Mouse (Mus musculus): ENCODE measurements around the gene Gm10840.

Gm10840 gene

DNA sequence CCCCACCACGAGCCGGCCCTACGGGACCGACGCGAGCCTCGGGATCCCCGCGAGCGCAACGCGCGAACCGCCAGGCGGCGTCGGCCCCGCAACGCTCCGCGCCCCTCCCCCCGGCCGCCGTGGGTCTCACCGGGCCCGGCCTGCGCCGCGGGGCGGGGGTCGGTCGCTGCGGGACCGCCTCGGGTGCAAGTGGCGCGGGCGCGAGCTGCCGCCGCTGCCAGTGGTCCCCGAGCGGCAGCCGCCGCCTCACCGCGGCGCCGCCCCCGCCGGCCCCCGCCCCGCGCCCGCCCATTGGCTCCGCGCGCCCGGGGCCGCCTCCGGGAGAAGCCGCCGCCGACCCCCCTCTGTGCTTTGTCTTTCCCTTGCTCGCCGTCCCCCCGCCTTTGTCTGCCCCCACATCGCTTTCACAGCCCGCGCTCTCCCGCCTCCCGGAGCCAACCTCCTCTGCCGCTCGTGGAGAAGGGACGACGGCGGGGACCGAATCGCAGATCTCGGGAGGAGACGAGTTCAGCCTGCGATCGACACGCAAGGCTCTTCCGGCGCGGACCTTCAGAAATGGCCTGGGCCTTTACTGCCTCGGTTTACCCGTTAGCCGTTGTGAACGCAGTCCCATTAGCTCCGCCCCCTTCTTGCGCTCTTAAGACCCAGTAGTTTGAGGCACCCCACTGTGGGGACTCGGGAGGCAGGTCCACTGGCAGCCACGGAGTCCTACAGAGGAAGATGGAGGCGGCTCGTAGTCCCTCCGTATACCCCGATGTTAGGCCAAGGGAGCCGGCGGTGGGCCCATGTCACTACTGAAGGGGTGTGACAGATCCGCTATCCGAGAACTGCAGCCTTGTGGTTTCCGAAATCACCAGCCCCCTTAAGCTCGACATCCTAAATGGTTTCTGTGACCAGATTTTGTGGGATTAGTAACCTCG, 469 bp upstream of the Gm10840 start:
- DNase-seq (ENCODE audit: low read depth) = no peak

DNA sequence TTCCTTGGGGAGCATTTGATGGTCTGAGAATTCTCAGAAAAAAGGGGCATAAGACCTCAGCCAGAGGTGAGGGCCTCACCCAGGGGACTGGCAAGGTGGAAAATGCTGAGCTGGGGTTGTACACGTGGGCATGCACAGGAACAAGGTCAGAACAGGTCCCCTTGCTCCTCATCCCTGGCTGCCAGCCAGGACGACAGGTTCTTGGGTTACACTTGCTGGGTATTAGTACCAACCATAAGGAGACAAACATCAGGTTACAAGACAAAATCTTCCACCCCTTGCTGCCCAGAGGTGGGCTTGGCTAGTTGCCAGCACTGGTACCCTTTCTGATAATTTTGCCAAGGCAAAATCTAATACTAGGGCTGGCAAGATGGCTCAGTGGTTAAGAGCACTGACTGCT, 1.6 kb downstream of the Gm10840 start:
- DNase-seq (ENCODE audit: low read depth) = no peak

DNA sequence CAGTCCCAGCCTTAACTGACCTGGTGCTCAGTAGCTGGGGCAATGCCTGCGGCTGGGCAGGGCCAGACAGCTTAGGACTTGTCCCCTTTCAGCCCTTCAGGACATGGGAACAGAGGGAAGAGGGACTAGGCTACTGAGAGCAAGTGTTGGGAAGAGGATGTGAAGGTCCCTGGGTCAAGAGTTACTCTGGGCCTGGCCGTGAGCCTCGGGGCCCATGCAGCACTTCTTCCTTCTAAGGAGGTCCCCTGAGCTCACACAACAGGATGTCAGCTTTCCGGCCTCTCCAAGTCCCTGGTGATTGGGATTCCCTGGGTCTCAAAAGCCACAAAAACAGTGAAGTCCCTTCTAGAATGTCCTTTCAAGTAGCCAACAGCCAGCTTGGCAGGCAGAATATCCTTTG, 2.9 kb downstream of the Gm10840 start:
- no peak for DNase-seq (ENCODE audit: low read depth)

DNA sequence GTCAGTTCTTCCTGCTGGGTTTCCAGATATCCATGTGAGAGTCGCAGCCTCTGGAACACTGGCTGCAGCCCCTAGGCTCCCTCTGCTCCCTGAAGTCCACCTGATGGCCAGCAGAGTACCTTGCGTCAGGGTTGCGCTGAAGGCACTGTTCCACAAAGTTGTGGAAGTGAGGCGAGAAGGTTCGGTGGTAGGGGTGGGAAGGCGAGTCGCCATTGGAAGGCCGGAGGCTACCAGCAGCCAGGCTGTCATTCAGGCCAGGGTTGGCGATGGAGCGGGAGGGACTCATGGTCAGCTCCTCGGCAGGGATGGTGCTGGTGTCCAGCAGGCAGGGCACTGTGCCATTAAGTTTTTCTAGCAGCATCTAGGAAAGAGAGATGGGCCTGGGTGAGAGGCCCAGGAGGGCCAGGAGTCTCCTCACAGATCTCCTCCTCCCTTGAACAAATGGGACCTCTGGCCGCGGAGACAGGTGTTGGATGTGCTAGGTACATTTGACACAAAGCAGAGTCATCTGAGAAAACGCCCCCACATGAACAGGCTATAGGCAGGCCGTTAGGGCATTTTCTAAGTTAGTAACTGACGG, 4.0 kb downstream of the Gm10840 start:
- DNase-seq (ENCODE audit: low read depth) = no peak

DNA sequence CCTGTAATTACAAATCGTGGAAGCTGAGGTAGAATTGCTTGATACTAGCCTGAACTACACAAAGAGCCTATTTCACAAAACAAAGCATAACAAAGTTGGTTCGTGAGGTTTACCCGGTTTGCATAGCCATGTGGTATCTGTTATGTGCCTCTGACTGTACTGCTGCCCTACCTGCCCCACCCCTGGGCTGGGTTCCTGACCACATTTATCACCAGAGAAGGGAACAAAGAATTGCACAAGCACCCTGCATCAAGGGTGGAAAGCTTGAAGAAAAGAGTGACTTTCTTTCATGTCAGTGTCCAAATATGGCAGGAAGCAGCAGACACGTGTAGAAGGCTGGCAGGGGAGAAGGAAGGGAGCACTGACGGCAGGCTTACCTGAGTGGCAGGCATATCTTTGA, 6.8 kb downstream of the Gm10840 start:
- DNase-seq (ENCODE audit: low read depth) = no peak

DNA sequence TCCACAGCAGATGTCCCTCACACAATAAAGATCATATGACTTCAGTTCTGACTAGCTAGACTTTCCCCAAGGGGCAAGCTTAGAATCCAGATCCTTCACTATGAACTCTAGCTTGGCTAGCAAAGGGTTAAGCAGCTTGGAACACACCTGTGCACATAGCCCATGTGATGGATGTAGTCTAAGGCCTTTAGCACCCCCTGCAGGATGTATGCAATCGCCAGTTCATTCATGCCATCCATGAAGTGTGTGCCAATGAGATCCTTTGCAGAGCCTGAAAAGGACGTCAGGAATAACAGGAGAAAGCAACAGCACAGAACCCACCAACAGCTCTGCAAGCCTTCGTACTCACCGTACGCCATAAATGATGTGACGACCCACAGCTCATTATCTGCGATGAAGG, 10.2 kb downstream of the Gm10840 start:
- DNase-seq (ENCODE audit: low read depth) = no peak

DNA sequence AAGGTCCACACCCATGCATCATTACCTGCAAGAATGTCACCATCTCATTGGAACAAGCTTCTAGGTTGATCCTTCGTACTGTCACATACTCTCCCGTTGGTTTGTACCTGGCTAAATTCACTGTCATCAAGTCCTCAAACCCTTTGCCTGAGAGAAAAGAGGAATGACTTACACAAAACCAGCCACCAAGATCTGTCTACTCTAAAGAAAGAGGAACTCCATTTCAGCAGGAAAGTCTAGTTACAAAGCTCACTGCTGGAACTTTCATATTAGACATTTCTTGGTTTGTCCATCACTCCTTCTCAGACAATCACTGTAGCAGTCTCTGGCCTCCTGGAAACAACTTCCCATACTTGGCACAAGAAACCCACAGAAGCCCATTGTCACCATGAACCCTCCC, 12.6 kb downstream of the Gm10840 start:
- no peak for DNase-seq (ENCODE audit: low read depth)

DNA sequence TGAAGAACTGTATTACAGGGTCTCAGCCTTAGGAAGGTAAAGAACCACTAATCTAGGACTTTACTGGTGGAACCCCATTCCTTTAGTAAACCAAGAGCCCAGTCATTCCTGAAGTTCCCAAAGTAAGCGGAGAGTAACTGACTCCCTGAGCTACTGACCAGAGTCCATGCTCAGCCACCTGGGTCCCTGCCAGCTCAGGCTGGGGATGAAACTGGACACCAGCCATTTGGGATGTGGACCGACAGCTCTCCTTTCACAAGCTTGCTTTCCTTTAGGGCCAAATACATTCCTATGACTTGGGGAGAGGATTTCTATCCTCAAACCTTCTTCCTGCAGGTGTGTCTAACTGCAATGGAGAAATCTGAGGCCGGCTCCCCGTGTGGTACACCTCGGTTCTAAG, 13.7 kb downstream of the Gm10840 start:
- DNase-seq (ENCODE audit: low read depth) = no peak

DNA sequence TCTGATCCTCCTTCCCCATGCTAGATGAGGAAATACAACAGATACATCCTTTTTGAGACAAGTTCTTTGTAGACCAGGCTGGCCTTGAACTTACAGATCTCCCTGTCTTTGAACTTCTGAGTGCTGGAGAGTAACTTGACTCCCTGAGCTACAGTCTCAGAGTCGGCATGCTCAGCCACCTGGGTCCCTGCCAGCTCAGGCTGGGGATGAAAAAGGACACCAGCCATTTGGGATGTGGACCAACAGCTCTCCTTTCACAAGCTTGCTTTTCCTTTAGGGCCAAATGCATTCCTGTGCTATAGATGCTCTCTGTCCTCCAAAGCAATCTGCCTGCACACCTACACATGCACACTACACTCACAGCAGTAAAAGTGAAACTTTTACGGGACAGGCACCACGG, 14.4 kb downstream of the Gm10840 start:
- DNase-seq (ENCODE audit: low read depth) = no peak

DNA sequence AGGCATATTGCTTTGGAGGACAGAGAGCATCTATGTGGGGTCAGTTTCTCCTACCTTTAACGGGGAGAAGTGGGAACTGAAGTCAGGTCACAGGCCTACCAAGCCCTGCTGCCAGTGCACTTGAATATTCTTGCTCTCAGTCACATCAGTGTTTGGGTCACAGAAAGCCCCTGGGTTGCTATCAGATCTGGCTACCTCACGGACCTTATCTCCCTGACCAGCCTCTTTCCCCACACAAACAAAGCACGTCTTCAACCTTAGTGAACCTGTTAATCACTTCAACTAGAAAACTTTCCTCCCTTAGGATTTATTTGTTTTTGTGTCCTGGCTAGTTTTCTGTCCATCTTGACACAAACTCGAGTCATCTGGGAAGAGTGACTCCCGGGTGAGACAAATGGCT, 15.7 kb downstream of the Gm10840 start:
- no peak for DNase-seq (ENCODE audit: low read depth)

DNA sequence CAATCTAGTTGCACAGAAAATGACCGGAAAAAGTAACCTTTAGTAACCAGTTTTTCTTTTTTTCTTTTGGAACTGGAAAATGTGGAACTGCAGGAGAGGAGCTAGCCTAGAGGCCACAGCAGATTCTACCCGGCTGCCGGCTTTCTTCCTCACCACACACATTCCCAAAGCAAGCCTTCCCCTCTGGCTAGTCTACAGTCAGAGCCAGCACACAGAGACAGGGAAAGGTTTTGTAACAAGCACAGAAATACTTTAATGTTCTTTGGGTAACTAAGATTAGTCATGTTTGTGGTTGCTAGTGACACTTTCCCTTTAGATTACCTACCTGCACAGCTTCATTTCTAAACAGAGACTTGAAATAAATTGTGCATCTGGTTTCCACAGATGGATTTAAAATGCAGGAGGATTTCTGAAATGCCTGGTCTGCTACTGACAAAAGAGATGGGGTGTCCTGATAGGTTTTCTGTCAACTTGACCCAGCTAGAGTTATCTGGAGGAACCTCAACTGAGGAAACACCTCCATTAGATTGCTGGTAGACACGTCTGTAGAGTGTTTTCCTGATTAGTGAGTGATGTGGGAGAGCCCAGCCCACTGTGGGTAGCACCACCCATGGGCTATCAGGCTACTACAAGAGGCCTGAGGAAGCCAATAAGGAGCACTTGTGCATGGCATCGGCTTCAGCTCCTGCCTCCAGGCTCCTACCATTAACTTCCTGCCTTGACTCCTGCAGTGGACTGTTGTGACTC, 17.6 kb downstream of the Gm10840 start:
- no peak for DNase-seq (ENCODE audit: low read depth)

DNA sequence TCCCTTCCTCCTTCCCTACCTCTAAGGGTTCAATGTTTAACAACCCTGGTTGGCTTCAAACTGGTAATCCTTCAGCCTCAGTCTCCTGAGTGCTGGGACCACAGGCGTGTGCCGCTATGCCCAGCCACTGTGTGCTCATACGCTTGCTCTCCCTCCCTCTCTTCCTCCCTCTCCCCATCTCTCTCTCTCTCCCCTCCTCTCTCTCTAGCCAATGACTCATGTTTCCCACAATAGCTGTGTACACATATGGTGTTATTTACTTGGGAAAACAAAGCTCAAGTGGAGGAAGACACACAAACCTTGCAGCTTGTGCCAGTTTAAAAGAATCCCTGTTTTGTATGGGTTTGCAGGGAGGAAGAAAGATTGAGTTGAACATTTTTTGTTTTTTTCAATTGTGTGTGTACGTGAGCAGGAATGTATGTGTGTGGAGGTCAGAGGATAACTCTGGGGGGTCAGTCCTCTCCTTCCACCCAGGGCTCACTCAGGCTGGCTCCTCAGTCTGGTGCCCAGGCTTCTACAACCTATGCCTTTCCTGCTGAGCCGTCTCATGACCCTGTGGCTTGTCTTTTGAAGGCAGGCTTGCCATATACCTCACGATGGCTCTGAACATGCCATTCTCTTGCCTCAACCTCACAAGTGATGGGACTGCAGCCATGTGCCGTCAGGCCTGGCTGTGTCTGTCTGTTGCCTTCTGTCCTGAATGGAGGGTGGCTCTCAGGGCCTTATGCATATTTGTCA, 19.2 kb downstream of the Gm10840 start:
- no peak for DNase-seq (ENCODE audit: low read depth)

DNA sequence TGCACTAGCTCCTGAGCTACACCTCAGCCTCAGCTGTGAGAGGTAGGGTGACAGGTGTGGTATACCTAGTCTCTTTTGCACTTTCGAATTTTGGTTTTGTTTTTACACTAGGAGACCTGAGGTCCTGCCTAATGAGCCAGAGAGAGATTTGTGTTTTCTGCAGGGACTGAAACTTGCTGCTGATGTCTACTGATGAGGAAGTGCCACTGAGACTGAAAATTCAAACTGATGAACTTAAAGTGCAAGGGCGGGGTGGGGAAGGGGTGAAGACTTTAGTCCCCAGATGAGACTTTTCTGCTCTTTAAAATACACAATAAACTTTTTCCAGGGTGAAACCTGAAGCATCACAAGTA, 19.8 kb downstream of the Gm10840 start:
- no peak for DNase-seq (ENCODE audit: low read depth)

DNA sequence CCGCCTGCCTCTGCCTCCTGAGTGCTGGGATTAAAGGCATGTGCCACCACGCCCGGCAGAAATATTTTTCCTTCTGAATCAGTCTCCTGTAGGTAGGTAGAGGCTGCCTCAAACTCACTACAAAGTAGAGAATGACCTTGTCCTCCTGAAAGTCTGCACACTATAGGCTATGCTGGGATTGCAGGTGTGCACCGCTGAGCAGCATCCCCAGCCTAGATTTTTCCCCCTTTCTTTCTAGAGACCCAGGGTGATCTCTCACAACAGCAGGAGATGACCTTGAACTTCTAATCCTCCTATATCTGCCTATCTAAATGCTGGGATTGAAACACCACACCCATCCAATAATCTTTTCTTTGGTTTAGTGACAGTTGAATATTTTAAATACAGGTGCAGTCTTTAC, 26.7 kb downstream of the Gm10840 start:
- no peak for DNase-seq (ENCODE audit: low read depth)

DNA sequence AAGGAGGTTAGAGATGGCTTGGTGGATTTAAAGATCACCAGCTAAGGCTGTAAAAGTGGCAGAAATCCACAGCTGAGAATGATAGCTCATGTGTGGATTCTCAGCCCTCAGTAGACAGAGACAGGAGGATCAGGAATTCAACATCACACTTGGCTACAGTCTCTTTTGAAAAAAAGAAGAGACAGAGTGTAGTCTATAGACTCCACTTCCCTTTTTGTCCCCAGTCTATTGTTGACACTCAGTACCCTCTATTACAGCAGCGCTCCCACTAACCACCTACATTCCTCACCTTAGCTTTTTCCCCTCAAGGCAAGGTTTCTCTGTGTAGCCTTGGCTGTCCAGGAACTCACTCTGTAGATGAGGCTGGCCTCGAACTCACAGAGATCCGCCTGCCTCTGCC, 31.1 kb downstream of the Gm10840 start:
- DNase-seq (ENCODE audit: low read depth) = no peak

DNA sequence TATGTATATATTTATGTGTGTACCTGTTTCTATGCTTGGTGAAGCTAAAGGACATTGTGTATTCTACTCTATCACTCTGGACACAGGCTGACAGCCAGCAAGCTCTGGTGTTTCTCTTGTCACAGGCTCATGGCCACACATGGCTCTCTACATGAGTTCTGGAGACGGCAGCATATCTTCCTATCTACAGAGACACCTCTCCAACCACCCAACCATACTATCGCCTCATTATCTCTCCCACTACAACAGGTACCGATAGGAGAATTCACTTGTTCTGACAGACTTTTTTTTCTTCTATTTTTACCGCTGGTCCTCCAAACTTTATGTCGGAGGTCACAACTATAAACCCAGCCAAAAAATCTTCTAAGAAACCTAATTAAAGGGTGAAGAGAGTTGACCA, 31.6 kb downstream of the Gm10840 start:
- DNase-seq (ENCODE audit: low read depth) = no peak

DNA sequence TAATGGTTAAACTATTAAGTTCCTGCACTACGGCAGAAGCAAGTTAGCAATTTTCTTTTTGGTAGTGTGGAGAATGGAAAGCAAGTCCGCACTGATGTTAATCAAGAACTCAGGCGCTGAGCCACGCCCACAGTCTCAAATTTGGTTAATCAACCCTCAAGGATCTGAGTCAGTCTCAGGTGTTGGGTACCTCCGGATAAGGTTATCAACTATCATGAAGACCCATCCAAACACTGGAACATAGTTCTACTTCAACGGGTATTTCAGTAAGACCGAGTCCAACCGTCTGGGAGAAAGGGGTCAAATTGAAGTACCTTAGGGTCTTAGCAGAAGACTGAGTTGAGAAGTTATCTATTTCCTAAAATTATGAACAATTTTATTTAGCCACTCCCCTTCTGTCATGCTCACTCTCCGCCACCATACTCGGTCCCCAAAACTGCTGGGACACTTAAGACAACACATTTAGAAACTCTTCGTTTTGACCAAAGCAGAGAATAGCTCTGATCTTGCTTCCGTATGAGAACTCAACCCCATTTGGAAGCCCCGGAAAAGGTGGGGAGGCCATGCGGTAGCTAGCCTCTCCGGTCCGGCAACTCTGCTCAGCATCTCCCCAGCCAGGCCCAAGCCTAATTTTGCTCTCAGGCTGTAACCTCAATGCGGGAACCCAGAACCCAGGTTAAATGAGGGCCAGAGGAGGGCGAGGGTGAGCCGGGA, 32.2 kb downstream of the Gm10840 start:
- no peak for DNase-seq (ENCODE audit: low read depth)

DNA sequence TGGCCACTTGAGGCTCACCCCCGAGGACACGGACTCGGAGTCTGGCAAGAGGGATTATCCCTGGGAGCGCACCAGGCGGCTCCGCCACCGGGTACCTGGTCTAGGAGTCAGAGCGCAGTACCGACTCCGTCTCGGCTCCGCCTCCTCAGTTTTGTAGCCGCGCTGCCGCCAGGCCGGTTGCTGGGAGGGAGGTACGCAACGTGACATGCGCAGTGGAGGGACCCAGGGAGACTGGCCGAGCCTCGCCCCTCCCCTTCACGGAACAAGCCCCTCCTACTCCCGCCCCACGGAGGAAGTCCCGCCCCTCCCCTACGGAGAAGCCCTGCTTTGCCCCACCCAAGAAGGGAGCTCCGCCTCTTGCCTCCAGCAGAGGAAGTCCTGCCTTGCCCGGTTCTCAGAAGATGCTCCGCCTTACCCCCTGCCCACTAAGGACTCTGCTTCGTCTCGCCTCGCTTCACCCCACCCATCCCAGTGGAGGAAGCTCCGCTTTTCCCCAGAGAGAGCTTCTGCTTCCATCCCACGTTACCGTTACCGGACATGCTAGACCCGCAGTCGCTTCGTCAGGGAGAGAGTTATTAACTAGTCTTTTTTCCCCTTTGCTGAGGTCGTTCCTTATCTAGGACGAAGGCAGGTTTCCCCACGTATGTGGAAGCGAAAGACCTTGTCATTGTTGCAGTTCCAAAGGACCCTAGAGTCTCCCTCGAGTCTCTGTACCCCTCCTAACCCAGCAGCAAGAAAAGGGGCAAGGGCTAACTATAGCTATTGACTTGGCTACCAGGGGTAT, 32.9 kb downstream of the Gm10840 start:
- peak; percentile 98 for DNase-seq (ENCODE audit: low read depth)

DNA sequence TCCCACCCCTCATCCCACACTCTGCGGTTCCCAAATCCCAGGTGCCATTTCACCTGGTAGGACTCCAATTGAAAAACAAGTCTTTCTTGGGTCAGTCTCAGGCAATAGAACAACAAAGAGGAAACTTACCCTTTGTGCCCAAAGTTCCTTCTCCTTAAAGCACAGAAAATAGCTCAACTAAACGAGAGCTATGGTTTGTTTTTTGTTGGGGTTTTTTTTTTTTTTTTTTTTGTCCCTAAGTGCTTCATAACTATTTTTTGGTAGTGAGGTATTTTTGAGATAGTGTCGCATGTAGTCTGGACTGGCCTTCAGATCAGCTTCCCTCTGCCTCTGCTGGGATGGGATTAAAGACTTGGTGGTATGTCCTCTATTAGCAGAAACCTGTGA, 33.5 kb downstream of the Gm10840 start:
- DNase-seq (ENCODE audit: low read depth) = no peak

DNA sequence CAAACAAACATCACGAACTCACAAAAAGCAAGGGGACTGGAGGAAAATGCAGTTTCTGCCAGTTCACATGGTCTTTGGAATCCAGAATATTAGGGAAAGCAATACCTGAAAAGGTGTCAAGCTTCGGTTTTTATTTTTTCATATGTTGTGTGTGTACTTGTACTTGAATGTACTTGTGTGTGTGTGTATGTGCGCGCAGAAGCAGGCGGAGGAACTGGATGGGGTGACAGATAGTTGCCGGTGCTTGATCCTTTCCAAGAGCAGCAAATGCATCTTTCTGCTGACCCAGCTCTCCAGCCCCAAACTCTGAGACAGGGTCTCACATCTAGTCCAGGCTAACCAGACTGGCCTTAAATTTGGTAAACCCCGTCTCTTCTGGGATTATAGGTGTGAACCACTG, 34.2 kb downstream of the Gm10840 start:
- DNase-seq (ENCODE audit: low read depth) = no peak

DNA sequence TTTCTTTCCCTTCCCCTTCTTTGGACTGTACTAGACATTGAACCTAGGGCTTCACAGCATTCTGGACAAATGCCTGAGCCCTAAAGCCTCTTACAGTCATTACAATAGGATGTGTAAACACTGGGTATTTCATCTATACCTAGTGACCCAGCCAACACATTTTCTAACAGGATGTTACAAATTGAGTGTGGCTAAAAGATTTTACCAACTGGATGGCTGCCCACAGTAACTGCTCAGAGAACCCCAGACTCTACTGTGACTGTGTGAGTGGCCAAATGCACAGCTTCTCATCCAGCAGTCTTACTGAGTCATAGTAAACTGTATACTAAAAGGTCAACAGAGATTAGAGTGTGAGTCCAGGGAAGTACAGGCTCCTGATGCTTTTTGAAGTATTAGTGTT, 34.7 kb downstream of the Gm10840 start:
- peak; percentile 75 for DNase-seq (ENCODE audit: low read depth)

Measured in fibroblast of lung, adult 2 months (primary cell).